Mouse (Mus musculus) retina, postnatal 7 days (tissue): ENCODE measurements around the gene C1ql2.

ENCODE experiments used
- DNase-seq: peaks from one replicate; pipeline ENCODE4 v3.0.0-alpha.2; 2012; ENCODE audit warnings: low read depth, low spot score

The C1ql2 gene

DNA sequence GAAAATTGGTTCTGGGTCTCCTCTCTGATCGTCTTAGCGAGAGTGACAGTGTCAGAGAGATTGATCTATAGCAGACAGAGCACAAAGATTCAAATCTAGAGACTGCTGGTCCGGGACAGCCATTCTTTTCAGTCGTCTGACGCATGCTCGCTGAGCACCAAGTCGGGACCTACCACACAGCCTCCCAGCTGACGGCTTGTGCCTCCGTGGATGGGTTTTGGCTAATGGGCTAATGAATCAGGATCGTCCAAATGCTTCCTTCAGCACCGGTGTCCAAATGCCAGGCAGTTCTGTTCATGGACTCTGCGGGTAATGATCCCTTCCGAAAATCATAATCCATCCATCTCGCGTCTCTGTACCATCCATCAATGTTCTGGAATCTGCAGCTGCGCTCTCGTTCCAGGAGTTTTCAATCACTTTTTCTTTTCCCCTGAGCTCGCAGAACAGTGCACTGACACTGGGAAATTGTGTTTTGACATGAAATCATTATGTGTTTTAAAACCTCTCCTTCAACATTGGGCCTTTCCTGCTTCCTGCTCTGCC lies 44.7 kb downstream of the C1ql2 start:
- no peak for DNase-seq

DNA sequence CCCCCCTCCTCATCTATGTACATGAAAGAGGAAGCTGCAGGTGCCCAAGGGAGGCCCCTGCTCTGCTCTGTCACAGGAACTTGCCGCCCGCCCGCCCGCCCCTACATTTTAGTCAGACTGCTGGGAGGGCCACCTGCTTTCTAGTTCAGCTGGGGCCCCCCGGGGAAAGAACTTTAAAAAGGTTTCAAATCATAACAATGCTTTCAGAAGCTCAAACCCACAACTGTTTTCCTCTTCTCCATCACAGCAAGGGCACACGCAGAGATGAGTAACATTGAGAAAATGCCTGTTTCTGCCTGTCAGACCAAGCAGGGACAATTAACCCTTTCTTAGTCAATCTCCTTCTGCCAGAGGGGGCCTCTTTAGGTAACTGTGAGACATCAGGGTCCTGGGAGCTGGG lies 49.4 kb downstream of the C1ql2 start:
- no peak for DNase-seq

- DNase-seq: peak; percentile 4
Observed at GRCm38 (mm10) chr1:120390336-120390735, 50.0 kb downstream of the C1ql2 start.
